Mouse (Mus musculus) mouse trophoblast stem cell (cell line): Measurements from ENCODE around the gene Nags.
"Not testable (repeated sequence)": the region's sequence is repeated elsewhere in the genome, so short reads cannot be mapped to it uniquely, and the experiment has no call there.

Experiments
- in situ Hi-C, 2 experiments: fragments of 300-500 bp; cut with MseI, MboI; formaldehyde crosslinking; loops; 2 replicates in 1 of 2; 3 replicates in 1 of 2; pipeline ENCODE4 v1.15.1; 2025

Gene Nags

DNA sequence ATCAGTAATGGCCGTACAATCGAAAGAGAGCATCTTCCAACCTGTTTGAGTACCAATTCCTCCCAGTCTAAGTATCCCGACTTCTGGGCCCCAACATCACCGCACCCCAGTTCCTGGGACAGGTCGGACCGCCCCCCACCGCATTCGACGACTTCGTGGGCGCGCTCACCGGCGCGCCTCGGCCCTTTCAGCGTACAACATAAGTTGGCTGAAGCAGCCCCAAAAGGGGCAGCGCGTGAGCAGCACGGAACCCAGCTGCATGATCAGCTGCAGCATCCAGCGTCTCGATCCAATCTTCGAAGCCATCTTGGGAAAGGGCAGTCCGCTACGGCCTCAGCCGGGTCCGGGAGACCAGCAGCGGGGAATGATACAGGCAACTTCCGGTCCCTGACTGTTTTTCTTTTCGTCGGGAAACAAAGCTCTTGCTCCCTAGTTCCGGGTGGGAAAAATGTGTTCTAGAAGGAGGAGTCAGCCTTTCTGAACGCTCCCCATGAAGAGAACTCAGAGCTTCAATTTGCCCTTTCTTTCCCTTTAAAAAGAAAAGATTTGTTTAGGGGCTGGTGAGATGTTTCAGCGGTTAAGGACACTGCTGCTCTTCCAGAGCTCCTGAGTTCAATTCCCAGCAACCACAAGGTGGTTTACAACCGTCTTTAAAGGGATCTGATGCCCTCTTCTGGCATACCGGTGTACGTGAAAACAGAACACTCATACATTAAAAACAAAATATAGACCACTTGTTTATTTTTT is 10.9 kb downstream of the Nags start, which contains the start of gene Tmem101:
Gene Tmem101 (minus strand): TSS at position 366 of the 747 bp plus-strand sequence.
- in situ Hi-C loops, result no loop called here

DNA sequence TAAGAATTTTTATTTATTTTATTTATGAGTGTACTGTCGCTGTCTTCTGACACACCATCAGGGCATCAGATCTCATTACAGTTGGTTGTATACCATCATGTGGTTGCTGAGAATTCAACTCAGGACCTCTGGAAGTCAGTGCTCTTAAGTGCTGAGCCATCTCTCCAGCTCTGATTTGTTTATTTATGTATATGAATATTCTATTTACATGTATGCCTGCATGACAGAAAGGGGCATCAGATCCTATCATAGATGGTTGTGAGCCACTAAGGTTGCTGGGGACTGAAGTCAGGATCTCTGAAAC is 11.4 kb downstream of the Nags start:
- in situ Hi-C loops, result no loop called here

DNA sequence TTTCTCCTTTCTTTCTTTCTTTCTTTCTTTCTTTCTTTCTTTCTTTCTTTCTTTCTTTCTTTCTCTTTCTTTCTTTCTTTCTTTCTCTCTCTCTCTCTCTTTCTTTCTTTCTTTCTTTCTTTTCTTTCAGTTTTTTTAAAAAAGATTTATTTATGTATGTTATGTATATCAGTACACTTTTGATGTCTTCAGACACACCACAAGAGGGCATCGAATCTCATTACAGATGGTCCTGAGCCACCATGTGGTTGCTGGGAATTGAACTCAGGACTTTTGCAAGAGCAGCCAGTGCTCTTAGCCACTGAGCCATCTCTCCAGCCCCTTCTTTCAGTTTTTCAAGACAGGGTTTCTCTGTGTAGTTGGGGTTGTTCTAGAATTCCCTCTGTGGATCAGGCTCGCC is 12.7 kb downstream of the Nags start:
- in situ Hi-C loops, result not testable (repeated sequence)

DNA sequence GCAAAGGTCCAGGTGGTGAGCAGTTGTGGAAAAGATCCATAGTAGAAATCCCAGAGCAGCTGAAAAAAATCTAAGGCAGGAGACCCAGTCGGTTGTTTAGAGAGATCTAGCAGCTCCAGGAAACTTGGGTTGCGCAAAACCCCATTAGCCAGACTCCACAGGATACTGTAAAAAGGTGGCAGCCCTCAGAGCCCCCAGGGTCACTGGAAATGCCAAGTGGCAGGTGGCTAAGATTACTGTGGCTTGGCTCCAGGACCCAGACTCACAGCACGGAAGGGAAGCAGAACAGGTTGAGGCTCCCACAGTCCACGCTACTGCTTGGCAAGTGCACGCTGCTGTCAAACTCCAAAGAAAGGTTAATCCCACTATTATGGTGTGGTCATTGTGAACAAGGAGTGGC is 14.5 kb downstream of the Nags start:
- in situ Hi-C loops, result no loop called here

DNA sequence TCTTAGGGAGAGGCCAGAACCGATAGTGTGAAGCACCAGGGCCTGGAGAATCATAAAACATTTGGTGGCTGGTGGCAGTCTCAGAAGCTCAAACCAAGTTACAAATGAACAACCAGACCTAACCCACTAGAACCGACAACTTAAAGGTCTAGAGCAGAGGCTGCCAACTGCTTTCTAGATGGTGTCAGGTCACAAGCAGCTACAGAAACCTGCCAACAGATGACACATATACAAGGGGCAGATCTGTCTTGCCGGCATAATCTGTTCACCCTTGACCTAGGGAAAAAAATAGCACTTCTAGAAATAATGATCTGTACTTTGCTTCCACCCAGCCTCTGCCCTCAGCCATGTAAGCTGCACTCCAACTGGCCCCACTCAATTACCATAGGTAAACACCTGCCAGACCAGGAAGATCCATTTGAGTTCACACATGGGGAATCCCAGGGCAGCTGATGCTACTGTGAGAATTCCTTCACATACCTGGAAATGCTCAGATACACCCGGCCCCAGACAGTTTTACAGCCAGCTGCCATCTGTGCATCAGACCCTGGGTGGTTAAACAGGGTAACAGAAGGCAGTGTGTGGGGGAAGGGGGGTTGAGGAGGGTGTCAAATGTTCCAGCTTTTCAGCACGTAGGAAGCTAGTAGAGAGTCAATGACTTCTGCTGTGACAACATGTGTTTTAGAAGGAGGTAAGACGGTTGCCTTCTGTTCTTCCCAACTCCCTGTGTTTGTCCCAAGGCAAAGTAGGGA is 20.8 kb downstream of the Nags start:
- in situ Hi-C loops, result no loop called here

DNA sequence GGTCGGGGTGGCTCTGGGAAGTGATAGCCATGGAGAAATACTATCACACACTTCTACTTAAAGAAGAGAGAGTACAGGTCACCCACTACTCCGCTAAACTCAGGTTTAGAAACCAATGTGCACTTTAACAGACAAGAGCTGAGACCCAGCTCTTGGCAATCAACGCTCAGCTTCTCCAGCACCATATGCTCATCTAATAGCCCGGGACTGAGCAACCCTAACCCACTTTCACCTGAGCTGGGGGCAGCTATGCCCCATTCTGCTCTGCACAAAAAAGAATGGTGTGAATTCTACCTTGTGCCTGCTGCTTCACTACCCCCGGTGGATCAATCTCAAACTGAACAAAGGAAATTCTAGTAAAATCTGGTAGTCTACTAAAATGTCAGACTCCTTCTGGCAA is 22.2 kb downstream of the Nags start:
- in situ Hi-C loops, result no loop called here

DNA sequence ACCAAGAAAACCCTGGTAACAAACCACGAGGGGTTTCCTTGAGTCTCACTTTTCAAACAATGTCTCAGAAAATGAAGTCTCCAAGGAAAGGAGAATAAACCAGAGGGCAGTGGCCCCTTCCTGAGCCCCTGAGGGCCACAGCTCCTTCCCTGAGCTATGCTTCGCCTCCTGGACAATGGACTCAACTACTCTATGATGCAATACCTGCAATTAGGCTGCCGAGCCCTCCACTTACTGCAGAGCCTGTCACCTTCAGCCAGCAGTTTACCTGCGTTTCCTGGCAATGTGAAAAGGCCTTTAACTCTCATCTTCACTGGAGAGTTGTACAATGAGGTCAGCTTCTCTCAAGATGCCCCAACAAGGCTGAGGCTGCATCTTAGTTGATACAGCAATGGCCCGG is 23.4 kb downstream of the Nags start:
- in situ Hi-C loops, result no loop called here

DNA sequence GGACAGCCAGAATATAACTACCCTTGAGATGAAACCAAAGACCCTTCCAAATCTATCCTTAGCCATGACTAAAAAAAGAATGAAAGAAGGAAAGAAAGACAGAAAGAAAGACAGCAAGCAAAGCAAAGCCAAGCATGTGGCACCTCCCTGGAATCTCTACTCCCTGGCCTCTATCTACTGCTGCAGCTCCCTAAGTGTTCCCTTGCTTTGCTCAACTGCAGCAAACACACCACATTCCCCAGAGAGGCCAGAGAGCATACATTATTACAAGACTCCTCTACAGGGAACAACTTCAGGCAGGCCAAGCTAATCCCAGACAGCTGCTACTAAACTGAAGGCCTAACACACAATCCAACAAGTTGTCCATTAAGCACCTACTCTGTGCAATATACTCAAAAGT is 34.5 kb downstream of the Nags start:
- in situ Hi-C loops, result no loop called here

DNA sequence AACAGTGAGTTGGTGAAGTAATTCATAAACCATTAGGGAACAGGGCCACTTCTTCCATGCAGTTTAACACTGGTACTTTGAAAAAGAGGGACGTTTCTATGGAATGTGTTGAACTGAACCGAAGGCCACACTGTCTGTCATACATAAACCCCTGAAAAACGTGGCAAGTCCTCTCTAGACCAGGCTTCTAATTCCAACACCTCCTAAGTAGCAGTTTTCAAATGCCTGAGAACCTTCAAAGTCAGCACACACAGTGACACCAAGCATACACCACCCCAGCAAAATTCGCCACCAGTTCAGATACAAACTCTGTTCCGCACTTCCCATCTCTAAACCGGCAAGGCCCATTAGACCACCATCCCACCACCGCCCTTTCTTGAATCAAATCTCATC is 38.9 kb downstream of the Nags start:
- in situ Hi-C loops, result no loop called here

DNA sequence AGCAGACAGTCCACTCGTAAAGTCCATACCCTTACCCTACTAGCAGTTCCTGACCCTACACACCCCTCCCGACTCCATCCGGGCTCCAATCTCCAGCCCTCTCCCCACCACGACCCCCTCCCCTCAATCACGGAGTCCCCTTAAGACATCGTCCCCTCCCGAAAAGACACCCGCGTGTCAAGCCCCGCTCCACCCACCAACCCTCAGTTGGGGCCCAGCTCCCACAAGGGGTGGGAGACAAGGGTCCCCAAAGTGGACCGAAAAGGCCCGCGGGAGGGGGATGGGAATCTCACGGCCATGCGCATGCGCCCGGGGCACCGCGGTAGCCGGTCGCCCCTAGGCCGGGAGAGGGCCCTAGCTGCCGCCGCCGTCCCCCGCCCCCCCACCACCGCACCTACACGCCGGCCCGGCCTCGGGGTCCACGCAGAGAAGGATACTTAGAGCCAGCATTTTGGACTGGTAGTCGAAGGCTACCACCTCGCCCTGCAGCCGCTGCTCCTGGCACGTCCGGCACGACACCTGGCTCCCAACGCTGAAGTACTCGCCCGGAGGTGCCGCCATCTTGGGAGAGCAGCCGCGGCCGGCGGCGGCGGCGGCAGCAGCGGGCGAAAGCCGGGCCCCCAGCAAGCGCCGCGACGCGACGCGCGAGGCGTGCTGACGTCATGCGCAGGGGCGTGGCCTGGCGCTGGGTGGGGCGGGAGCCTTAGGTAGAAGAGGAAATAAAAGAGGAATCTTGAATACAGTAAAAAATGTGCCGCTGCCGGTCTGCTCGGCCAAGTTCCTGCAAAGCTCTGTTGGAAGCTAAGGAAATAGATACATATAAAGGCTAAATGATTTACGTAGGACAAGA is 39.6 kb downstream of the Nags start, which contains the start of gene Lsm12:
Gene Lsm12 (minus strand): TSS at position 651 of the 850 bp plus-strand sequence.
- in situ Hi-C loops, result no loop called here

DNA sequence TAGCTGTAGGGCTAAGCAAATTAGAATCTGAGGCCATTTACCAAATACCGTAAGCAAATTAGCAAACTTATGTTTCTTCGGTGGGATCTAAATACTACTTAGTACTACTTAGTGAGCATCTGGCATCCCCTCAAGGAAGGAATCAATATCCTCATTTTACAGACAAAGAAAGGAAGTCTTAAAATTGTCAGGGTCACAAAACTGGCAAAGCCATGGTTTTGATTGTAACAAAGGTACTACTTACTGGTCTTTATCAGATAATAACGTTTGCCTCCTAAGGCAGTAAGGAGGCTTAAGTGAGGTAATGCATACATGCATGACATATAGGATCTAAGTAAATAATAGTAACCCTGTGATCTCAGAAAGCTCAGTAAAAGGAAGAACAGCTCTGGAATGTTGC is 40.4 kb downstream of the Nags start:
- in situ Hi-C loops, result no loop called here

DNA sequence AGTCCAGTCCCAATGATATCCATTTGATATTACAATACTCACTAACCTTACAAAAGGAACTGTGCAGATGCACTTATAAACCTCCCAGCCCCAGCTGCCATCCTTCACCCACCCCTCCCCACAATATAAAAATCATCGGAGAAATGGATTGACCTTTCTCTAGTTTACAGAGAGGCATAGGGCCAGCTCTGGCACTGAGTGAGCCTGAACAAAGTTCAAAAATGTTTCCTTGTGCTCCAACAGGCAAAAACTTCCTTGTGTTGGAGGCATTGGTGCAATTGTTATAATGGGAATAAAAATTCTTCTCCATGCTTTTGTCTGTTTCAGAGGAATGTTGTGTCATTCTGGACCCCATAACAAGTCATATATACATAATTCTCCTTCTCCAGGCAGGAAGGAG is 40.9 kb downstream of the Nags start:
- in situ Hi-C loops, result no loop called here

DNA sequence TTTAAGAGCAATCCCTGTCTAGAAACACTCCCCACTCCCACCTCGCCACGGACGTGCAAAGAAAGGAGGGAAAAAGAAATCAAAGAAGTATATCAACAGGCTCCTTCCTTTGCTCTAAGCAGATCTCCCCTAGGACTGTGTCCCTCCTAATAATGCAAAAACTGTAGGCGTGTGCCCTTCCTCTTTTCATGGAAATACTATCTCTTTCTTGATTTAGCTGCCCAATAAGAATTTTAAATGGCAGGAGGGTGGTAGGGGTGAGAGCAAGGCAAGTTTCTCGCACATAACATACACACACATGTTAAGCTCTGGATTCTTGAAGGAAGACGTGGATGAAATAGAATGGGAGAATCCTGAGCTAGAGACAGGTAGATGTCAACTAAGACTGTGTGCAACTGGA is 43.7 kb downstream of the Nags start:
- in situ Hi-C loops, result no loop called here

DNA sequence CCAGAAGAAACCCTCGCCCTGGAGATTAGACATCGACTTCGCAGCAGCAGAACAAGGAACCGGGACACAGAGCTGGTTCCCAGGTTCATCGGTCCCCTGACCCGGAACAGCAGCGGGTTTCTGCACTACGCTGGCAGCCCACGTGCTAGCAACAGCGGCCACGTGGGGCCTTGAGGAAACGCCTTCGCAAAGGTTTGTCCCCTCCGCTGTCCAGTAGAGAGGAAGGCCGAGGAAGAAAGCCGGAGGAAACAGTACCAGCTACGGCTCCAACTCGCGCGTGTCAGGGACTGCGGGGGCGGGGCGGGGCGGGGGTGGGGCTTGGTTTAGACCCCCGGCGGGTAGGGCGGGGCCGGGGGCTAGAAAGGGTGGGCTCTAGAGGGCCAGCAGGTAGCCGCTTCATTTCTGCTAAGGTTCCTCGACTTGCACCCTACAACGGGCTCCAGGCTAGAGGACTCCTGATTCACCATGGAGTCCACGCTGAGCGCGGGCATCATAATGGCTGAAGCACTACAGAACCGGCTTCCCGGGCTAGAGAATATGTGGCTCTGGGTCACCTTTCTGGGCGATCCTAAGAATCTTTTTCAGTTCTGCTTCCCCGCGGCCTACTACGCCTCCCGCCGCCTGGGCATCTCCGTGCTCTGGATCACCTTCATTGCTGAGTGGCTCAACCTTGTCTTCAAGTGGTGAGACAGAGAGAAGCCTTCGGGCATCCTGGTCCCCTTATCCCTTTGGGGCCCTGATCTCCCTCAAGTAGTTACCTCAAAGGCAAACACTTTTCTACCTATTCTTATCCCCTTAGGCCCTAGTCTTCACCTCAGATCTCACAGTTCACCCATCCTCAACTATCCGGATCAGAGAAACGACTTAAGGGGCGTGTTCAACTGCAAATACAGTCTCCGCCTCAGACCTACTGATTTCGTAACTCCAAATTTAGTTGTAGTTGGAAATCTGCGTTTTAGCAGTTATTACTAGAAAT is 44.4 kb downstream of the Nags start, which contains the start of gene G6pc3:
Gene G6pc3 (plus strand): TSS at position 160 of the 976 bp plus-strand sequence.
- in situ Hi-C loops, result no loop called here

DNA sequence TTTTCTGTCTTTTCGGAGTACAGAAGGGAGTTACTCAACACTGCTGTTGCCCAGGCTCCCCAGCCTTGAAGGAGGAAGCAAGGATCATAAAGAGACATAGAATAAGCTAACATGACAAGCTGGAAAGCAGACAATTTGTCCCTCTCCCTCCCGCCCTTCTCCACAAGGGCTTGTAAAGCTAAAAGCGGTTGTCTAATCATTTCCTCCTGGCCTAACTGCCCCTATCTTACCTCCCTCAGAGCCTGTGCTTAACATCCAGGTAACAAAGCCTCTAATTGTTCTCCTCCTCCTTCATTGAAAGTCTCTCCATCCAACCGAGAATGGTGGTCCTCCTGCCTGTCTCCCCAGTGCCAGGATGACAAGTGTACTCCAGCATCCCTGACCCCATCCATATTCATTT is 45.5 kb downstream of the Nags start:
- in situ Hi-C loops, result no loop called here

DNA sequence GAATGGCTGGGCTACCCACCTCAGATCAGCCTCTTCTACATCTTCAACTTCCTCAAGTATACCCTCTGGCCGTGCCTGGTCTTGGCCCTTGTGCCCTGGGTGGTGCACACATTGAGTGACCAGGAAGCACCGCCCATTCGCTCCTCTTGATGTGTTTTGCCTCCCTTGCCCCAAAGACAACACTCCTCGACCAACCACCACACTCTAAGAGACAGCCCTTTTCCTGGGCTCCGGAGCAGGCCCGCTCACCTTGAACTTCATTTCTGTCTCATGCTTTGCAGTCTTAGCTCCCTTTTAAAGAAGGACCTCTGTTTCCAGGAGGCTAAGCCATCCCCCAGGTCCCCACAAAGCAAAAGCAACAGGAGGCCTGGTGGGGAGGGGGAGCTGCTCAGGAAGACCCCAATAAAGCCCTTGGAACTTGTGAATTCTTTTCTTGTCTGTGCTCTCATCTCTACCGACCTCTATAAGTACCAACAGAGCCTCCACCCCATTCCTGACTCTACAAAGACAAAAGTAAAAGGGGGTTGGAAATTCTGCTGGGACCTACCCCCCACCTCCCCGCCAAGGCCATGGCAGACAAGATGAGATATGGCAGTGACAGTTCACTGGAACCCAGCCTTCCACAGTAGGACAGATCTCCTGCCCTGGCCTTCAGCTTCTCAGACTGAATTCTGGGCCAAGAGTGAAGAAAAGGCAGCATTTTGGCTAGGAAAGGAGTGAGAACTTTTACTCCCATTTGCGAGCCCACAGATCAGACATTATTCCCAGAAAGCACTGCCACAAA is 48.5 kb downstream of the Nags start:
- in situ Hi-C loops, result no loop called here

DNA sequence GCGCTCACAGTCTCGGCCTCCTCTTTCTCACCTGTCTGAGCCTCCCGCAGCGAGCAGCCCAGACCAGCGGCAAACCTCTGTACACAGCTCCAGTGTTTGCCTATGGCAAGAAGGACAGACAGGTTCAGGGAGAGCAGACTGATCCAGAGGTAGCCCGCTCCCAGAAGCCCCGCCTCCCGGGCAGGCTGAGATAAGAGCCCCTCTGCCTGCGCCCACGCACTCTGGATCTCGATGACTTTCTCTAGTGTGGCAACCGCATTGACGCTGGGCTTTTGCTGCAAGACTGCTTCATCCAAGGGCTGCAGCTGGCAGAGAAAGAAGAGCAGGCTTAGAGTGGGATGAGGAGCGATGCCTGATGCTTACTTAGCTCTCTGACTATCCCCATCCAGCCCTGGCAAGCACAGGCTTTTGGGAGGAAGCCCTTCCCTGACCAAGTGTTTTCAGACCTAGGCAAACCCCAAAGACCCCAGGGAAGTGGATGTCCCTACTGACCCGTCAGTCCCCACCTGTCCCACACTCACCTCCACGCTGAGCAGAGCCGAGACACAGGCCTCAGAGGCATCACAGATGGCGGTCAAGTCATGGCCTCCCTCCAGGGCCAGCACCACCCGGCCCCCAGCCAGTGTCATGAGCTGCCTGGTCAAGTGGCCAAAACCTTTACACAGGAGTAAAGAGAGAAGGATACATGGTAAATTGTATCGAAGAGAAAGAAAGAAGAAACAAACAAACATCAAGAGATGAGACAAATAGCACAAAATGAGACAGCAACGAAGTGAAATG is 50.9 kb downstream of the Nags start:
- in situ Hi-C loops, result no loop called here

DNA sequence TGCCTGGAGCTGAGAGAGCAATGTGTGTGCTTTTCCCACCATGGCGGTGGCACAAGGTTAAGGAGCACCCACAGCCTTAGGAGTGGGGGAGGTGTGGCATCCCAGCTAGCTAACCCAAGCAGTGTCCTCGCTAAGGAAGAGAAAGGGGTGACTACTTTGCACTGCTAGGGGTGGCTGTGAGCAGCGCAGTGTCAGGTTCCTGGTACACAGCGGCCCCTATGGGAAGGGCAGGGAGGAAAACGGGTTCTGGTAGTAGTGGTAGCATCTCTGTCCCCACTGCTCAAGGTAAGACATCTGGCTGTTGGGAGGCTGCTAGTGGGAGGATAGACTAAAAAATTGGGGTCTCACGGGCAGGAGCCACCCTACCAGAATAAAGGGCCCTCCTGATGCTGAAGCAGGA is 52.9 kb downstream of the Nags start:
- in situ Hi-C loops, result no loop called here
